Mouse (Mus musculus) MEL (cell line): Measurements from ENCODE around the gene Prkch. TPM values are rescaled to one million over a fixed set of nuclear protein-coding genes. Genes with fewer than 3 reads are reported as not detected.

Source experiments
- DNase-seq: peaks from one replicate; pipeline ENCODE4 v3.0.0; 2011; ENCODE audit warnings: low read depth, low spot score
- H3K27ac ChIP-seq: 2 replicates; pipeline ENCODE4 v1.5.1; 2012; ENCODE audit warnings: low read depth, mild to moderate bottlenecking, control low read depth, low read length, moderate library complexity; ENCODE audit not compliant: control insufficient read depth
- H3K27me3 ChIP-seq, 2 experiments: fragments of 150-350 bp in 1 of 2; sonication (generic) in 1 of 2; 2 replicates each; pipeline ENCODE4 v1.6.1; 2012; ENCODE audit warnings: low read length in 2 of 2, mild to moderate bottlenecking in 2 of 2, improper control_type of control experiment in 1 of 2, moderate library complexity in 1 of 2; ENCODE audit not compliant: insufficient read depth in 2 of 2, control insufficient read depth in 1 of 2
- H3K36me3 ChIP-seq, 2 experiments: 2 replicates each; pipeline ENCODE4 v1.6.1; 2012 to 2014; ENCODE audit warnings: low read length in 2 of 2, improper control_type of control experiment in 1 of 2, inconsistent platforms in 1 of 2, mild to moderate bottlenecking in 1 of 2; ENCODE audit not compliant: insufficient read depth in 2 of 2, control insufficient read depth in 1 of 2
- H3K4me1 ChIP-seq, 2 experiments: fragments of 150-350 bp in 1 of 2; sonication (generic) in 1 of 2; 2 replicates each; pipeline ENCODE4 v1.6.1; 2012; ENCODE audit warnings: low read length in 2 of 2, improper control_type of control experiment in 1 of 2, mild to moderate bottlenecking in 1 of 2; ENCODE audit not compliant: insufficient read depth in 2 of 2, control insufficient read depth in 1 of 2
- H3K4me3 ChIP-seq, 2 experiments: fragments of 150-350 bp in 1 of 2; sonication (generic) in 1 of 2; 2 replicates each; pipeline ENCODE4 v1.5.1; 2012; ENCODE audit warnings: low read depth in 2 of 2, low read length in 2 of 2, mild to moderate bottlenecking in 2 of 2, moderate library complexity in 2 of 2, control low read depth in 1 of 2, improper control_type of control experiment in 1 of 2; ENCODE audit not compliant: control insufficient read depth in 1 of 2, insufficient read depth in 1 of 2
- H3K79me2 ChIP-seq: 2 replicates; pipeline ENCODE4 v1.6.1; 2012; ENCODE audit warnings: mild to moderate bottlenecking, low read length, moderate library complexity; ENCODE audit not compliant: control insufficient read depth, poor library complexity, insufficient read depth
- H3K9ac ChIP-seq: 2 replicates; pipeline ENCODE4 v1.6.1; 2012; ENCODE audit warnings: low read depth, mild to moderate bottlenecking, control low read depth, low read length, moderate library complexity; ENCODE audit not compliant: control insufficient read depth, poor library complexity, severe bottlenecking
- H3K9me3 ChIP-seq: fragments of 150-350 bp; sonication (generic); replicated peaks from 2 replicates; pipeline ENCODE4 v1.6.1; 2012; ENCODE audit warnings: mild to moderate bottlenecking, low read length, improper control_type of control experiment, moderate library complexity; ENCODE audit not compliant: insufficient read depth
- CHD2 ChIP-seq: IDR thresholded peaks from 2 replicates; pipeline ENCODE4 v1.6.1; 2011; ENCODE audit warnings: low read length, improper control_type of control experiment
- E2F4 ChIP-seq: IDR thresholded peaks from 2 replicates; pipeline ENCODE4 v1.6.1; 2011; ENCODE audit warnings: low read depth, low read length, improper control_type of control experiment, borderline replicate concordance
- ELF1 ChIP-seq: IDR thresholded peaks from 2 replicates; pipeline ENCODE4 v1.6.1; 2014; ENCODE audit warnings: low read depth, mild to moderate bottlenecking, inconsistent platforms, low read length, improper control_type of control experiment, moderate library complexity
- EP300 ChIP-seq, 2 experiments: IDR thresholded peaks; 2 replicates each; pipeline ENCODE4 v1.6.1; 2011; ENCODE audit warnings: improper control_type of control experiment in 2 of 2, low read length in 2 of 2, low read depth in 1 of 2, mild to moderate bottlenecking in 1 of 2
- GABPA ChIP-seq: IDR thresholded peaks from 2 replicates; pipeline ENCODE4 v1.6.1; 2012; ENCODE audit warnings: low read depth, mild to moderate bottlenecking, inconsistent platforms, low read length, improper control_type of control experiment, moderate library complexity
- GATA1 ChIP-seq: IDR thresholded peaks from 2 replicates; pipeline ENCODE4 v1.6.1; 2011; ENCODE audit warnings: low read depth, low read length, improper control_type of control experiment
- HCFC1 ChIP-seq: IDR thresholded peaks from 2 replicates; pipeline ENCODE4 v1.6.1; 2012; ENCODE audit warnings: low read depth, mild to moderate bottlenecking, inconsistent platforms, low read length, improper control_type of control experiment, moderate library complexity
- KAT2A ChIP-seq: conservative IDR thresholded peaks from 2 replicates; pipeline ENCODE4 v1.6.1; 2012; ENCODE audit warnings: low read depth, low read length, improper control_type of control experiment, inconsistent platforms
- MAFK ChIP-seq: IDR thresholded peaks from 2 replicates; pipeline ENCODE4 v1.6.1; 2011; ENCODE audit warnings: low read depth, mild to moderate bottlenecking, low read length, improper control_type of control experiment, borderline replicate concordance
- MAZ ChIP-seq: IDR thresholded peaks from 2 replicates; pipeline ENCODE4 v1.6.1; 2012; ENCODE audit warnings: low read depth, mild to moderate bottlenecking, inconsistent platforms, low read length, improper control_type of control experiment
- MXI1 ChIP-seq: IDR thresholded peaks from 2 replicates; pipeline ENCODE4 v1.6.1; 2011; ENCODE audit warnings: mild to moderate bottlenecking, low read depth, low read length, improper control_type of control experiment
- MYB ChIP-seq: IDR thresholded peaks from 2 replicates; pipeline ENCODE4 v1.6.1; 2011; ENCODE audit warnings: mild to moderate bottlenecking, low read depth, low read length, improper control_type of control experiment
- NELFE ChIP-seq: IDR thresholded peaks from 2 replicates; pipeline ENCODE4 v1.6.1; 2011; ENCODE audit warnings: low read depth, low read length, improper control_type of control experiment
- NRF1 ChIP-seq: IDR thresholded peaks from 2 replicates; pipeline ENCODE4 v1.6.1; 2014; ENCODE audit warnings: low read depth, mild to moderate bottlenecking, inconsistent platforms, low read length, improper control_type of control experiment, moderate library complexity; ENCODE audit not compliant: poor library complexity, insufficient read depth, severe bottlenecking
- POLR2AphosphoS2 ChIP-seq: IDR thresholded peaks from 2 replicates; pipeline ENCODE4 v1.6.1; 2011; ENCODE audit warnings: low read length, improper control_type of control experiment
- POLR2AphosphoS5 ChIP-seq: IDR thresholded peaks from 2 replicates; pipeline ENCODE4 v1.6.1; 2012; ENCODE audit warnings: low read depth, borderline replicate concordance, mild to moderate bottlenecking, inconsistent platforms, low read length, moderate library complexity, mixed read lengths
- RAD21 ChIP-seq: IDR thresholded peaks from 2 replicates; pipeline ENCODE4 v1.6.1; 2011; ENCODE audit warnings: mild to moderate bottlenecking, low read depth, low read length, improper control_type of control experiment
- RCOR1 ChIP-seq: IDR thresholded peaks from 2 replicates; pipeline ENCODE4 v1.6.1; 2012; ENCODE audit warnings: low read depth, mild to moderate bottlenecking, inconsistent platforms, low read length, improper control_type of control experiment
- SIN3A ChIP-seq: IDR thresholded peaks from 2 replicates; pipeline ENCODE4 v1.6.1; 2012; ENCODE audit warnings: low read length, improper control_type of control experiment, inconsistent platforms
- SMC3 ChIP-seq: IDR thresholded peaks from 2 replicates; pipeline ENCODE4 v1.6.1; 2011; ENCODE audit warnings: low read depth, low read length, improper control_type of control experiment
- TAL1 ChIP-seq: IDR thresholded peaks from 2 replicates; pipeline ENCODE4 v1.6.1; 2012; ENCODE audit warnings: mild to moderate bottlenecking, inconsistent platforms, low read length, moderate library complexity, mixed read lengths
- TBP ChIP-seq: IDR thresholded peaks from 2 replicates; pipeline ENCODE4 v1.8.0; 2011; ENCODE audit warnings: low read depth, low read length, improper control_type of control experiment
- TCF12 ChIP-seq: IDR thresholded peaks from 2 replicates; pipeline ENCODE4 v1.6.1; 2014; ENCODE audit warnings: low read depth, mild to moderate bottlenecking, inconsistent platforms, low read length, improper control_type of control experiment, moderate library complexity
- UBTF ChIP-seq: IDR thresholded peaks from 2 replicates; pipeline ENCODE4 v1.6.1; 2012; ENCODE audit warnings: low read depth, mild to moderate bottlenecking, inconsistent platforms, low read length, improper control_type of control experiment, moderate library complexity, borderline replicate concordance; ENCODE audit not compliant: insufficient read depth
- USF2 ChIP-seq, 2 experiments: IDR thresholded peaks; 2 replicates each; pipeline ENCODE4 v1.6.1; 2011 to 2012; ENCODE audit warnings: improper control_type of control experiment in 2 of 2, low read length in 2 of 2, borderline replicate concordance in 1 of 2, inconsistent platforms in 1 of 2, low read depth in 1 of 2, mild to moderate bottlenecking in 1 of 2; ENCODE audit not compliant: insufficient read depth in 1 of 2
- ZC3H11A ChIP-seq: IDR thresholded peaks from 2 replicates; pipeline ENCODE4 v1.6.1; 2012; ENCODE audit warnings: low read depth, mild to moderate bottlenecking, inconsistent platforms, low read length, improper control_type of control experiment
- ZKSCAN1 ChIP-seq: IDR thresholded peaks from 2 replicates; pipeline ENCODE4 v1.6.1; 2012; ENCODE audit warnings: low read depth, mild to moderate bottlenecking, inconsistent platforms, low read length, improper control_type of control experiment, moderate library complexity
- ZMIZ1 ChIP-seq: IDR thresholded peaks from 2 replicates; pipeline ENCODE4 v1.6.1; 2012; ENCODE audit warnings: low read depth, mild to moderate bottlenecking, inconsistent platforms, low read length, improper control_type of control experiment, moderate library complexity
- polyA plus RNA-seq, 2 experiments: library from polyadenylated mRNA; stranded (reverse) in 1 of 2; unstranded in 1 of 2; fragments of >175 nt in 1 of 2; fragments of >200 nt in 1 of 2; gene quantifications; 2 replicates each; pipeline versions ENCODE4 v1.2.1 to v1.2.4; 2012; ENCODE audit warnings: low replicate concordance in 2 of 2, low read depth in 1 of 2; ENCODE audit not compliant: insufficient read length in 2 of 2, insufficient read depth in 1 of 2, missing spikeins in 1 of 2
- total RNA-seq: library from RNA; depleted of rRNA; stranded (reverse); fragments of 300-350 nt; gene quantifications from 2 replicates; pipeline ENCODE4 v1.2.3, GENCODE M21; 2012

Prkch gene
- total and polyA plus RNA-seq, 3 experiments = not detected

GRCm38 (mm10) chr12:73810041-73810795 is 225.6 kb downstream of the Prkch start:
- Histone ChIP-seq H3K9ac (no peak overlapping the region), H3K27me3 (no peaks in the 10 kb centered on the region; a peak in 3 of 4 replicates), H3K79me2 (no peaks in the 10 kb centered on the region), H3K27ac (no peak overlapping the region), H3K36me3 (no peaks in the 10 kb centered on the region), H3K9me3 (no peaks in the 10 kb centered on the region), H3K4me3 (no peak overlapping the region), H3K4me1 (no peaks in the 10 kb centered on the region)
- TF ChIP-seq USF2 (IDR thresholded peaks at IDR 0.05; ENCODE audit: borderline replicate concordance in 1 of 2, insufficient read depth in 1 of 2, low read depth in 1 of 2, low read length in 2 of 2) = no peak
- no peak for TF ChIP-seq RCOR1
- no peak for TF ChIP-seq MAZ
- no peak for TF ChIP-seq TAL1
- no peak for TF ChIP-seq ZMIZ1
- no peak for TF ChIP-seq RAD21
- no peak for TF ChIP-seq CHD2
- no peak for TF ChIP-seq SMC3
- no peak for TF ChIP-seq HCFC1
- no peak for TF ChIP-seq ELF1
- no peak for TF ChIP-seq NELFE
- TF ChIP-seq GATA1 = no peak
- no peak for TF ChIP-seq TBP
- no peak for TF ChIP-seq TCF12
- no peak for TF ChIP-seq POLR2AphosphoS5
- TF ChIP-seq KAT2A = no peak
- no peak for TF ChIP-seq POLR2AphosphoS2
- no peak for TF ChIP-seq GABPA
- no peak for DNase-seq

GRCm38 (mm10) chr12:73810903-73811302 is 226.3 kb downstream of the Prkch start:
- Histone ChIP-seq H3K9me3 (no peaks in the 10 kb centered on the region), H3K9ac (no peak overlapping the region)

More at GRCm38 (mm10) chr12:73810903-73811302, 226.3 kb downstream of the Prkch start:
- H3K27me3 ChIP-seq = no peaks in the 10 kb centered on the region; a peak in 3 of 4 replicates
- no peaks in the 10 kb centered on the region for H3K79me2 ChIP-seq
- no peaks in the 10 kb centered on the region for H3K36me3 ChIP-seq
- H3K4me3 ChIP-seq = no peak overlapping the region
- H3K27ac ChIP-seq = no peak overlapping the region
- H3K4me1 ChIP-seq = no peaks in the 10 kb centered on the region
- no peak for TF ChIP-seq MAFK
- no peak for TF ChIP-seq TBP
- no peak for TF ChIP-seq EP300 (IDR thresholded peaks at IDR 0.05; ENCODE audit: low read depth in 1 of 2, low read length in 2 of 2)
- no peak for TF ChIP-seq ZC3H11A
- TF ChIP-seq SIN3A = no peak
- TF ChIP-seq POLR2AphosphoS5 = no peak
- no peak for TF ChIP-seq MXI1
- no peak for TF ChIP-seq E2F4
- no peak for TF ChIP-seq NRF1
- TF ChIP-seq UBTF = no peak
- TF ChIP-seq GATA1 = no peak
- no peak for TF ChIP-seq ZKSCAN1
- no peak for TF ChIP-seq MYB
- TF ChIP-seq GABPA = no peak
- no peak for DNase-seq
